Mouse (Mus musculus) hindlimb bud, embryonic 11.5 days (tissue): ENCODE results near the gene Tldc1.

Experiments
- DNase-seq: peaks from one replicate; pipeline ENCODE4 v3.0.0-alpha.2; 2012; ENCODE audit warnings: low read depth, low spot score; ENCODE audit errors: extremely low spot score

The Tldc1 gene

DNA sequence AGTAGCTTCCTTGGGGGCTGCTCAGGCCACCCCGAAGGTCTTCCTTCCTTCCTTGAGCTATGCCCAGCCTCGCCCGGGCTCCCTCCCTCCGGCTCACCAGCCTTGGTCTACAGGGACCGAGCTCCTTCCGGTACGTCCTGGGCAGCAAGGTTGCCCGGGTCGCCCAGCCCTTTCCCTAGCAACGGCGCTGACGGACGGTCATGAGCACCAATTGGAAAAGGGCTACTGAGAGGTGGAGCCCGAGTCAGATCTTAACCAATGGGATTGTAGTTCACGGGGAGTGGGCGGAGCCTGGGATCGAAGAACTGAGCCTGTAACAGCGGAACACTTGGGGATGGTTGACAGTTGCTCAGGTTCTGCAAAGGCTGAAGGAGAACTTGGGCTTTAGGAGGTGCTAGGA lies at the start of gene Tldc1:
TSS of gene Tldc1 (minus strand) at position 154 of the 400 bp plus-strand sequence.
- peak; percentile 99 for DNase-seq

DNA sequence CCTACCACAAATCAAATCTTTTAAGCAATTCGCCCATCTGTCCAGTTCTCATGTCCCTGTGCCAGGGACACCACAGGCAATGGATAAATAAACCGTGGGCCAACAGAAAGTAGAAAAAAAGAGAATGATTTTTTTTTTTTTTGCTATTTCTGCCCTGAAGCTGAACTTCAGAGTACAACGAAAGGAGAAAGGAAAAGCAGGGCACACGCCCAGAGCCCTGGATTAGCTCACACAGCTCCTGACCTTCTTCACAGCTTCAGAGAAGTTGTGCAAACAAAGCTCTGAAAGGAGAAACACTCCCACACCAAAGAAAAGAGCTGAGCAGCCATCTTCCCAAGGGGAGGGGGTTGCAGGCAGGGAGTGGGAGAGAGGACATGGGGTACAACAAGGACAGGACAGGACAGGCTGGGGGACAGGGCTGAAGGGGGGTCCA lies 49.5 kb upstream of the Tldc1 start:
- DNase-seq: no peak

- DNase-seq: no peak
Measured at GRCm38 (mm10) chr8:119826982-119827381, 48.8 kb upstream of the Tldc1 start.

- no peak for DNase-seq
Measured at GRCm38 (mm10) chr8:119825950-119826730, 47.9 kb upstream of the Tldc1 start.

DNA sequence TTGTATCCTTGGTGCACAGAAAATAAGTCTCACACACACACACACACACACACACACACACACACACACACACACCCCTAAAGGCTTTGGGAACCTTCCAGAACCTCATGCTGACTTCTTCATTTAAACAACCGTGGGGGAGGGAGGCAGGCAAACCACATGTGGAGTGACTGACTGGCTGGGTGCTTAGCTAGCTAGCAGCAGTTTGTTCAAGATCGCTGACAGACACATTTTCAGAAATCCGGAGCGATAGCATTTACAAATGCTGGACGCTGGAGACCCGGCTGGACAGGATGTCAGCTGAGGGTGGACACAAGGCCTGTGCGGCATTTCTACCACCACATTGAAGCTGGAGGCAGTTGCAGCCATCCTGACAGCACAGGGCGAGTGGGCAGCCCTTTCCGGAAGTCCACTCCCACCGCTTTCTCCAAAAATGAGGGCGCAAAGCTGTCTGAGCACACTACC lies 46.6 kb upstream of the Tldc1 start:
- no peak for DNase-seq

- DNase-seq: no peak
Measured at GRCm38 (mm10) chr8:119824100-119824499, 45.9 kb upstream of the Tldc1 start.

GRCm38 (mm10) chr8:119823278-119823677 lies 45.1 kb upstream of the Tldc1 start:
- no peak for DNase-seq

DNA sequence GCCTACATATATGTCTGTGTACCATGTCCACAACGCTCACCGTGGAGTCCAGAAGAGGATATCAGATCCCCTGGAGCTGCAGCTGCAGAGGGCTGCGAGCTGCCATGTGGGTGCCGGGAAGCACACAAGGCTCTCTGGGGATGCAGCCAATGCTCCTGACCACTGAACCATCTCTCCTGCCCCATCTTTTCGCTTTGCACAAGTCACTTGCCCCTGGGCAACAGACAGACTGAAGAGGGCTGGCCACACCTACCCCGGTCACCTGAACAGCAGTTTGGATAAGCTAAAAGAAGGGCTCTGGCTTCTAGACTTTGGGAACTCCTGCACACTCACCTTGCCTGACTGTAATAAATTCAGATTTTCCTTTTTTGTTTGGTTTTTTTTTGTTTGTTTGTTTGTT lies 43.5 kb upstream of the Tldc1 start:
- DNase-seq: no peak

DNA sequence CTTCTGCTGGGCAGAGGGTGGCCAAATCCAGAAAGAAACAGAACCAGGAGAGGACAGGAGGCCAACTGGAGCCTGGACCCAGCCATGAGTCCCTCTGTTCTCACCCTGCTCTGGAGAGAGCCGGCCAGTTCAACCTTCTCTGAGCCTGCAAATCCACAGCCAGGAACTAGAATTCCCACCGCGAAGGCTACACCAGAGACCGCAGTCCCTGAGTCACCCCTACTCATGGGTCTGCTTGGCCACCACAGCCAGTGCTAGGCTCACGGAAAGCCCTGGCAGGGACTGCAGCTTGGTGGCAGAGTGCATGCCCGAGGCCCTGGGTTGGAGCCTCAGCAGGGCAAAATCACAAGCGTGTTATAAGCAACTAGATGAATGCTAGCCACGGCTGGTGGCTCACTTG lies 41.8 kb upstream of the Tldc1 start:
- DNase-seq: no peak

DNA sequence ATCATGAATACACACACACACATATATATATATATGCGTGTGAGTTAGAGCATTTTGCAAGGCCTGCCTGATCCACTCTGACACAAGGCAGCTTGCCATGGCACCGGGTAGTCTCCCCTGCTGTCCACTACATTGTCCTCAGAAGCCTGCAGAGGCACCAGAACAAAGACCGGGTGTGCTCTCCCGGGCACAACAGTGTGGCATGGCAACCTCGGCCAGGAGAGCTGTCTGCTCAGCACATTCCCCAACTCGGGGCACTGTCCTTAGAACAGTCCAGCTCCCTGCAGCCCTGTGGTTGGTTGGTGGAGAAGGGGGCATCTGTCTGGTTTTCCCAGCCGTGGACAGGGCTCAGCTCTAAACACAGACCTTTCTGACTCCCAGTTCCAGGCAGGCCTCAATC lies 41.1 kb upstream of the Tldc1 start:
- no peak for DNase-seq

DNA sequence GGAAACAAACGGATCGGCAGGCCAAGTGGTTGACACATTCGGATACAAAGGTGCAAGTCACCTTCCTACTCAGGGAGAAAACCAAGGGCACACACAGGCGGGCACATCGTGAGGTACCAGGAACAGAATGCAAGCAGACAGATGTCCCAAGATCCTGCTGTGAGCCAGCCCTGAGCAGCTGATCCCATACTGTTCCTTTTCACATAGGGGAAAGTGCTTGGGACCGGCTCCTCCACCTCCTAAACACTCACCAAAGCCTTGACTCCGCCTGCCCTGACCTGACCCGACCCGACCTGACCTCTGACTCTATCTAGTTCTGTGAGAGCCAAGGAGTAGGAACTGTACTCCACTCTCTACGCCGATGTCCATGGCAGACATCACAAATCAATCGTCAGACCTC lies 39.2 kb upstream of the Tldc1 start:
- DNase-seq: no peak

DNA sequence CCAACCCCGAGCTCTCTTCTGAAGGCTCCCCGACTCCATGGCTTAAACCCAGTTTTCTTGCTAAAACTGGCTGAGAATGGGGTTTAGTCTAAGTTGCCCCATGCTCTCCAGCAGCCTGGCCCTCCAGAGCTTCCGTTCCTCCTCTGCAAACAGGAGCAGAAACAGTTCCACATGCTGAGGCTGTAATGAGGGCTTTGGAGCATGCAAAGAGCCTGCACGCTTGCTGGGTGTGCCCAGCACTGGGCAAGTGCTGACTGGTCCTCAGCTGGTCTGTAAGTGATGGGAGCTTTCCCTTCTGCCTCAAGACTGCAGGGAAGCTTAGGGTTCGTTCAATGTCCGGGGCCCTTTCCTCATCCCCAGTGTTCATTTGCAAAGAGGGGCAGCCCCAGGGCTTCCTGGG lies 38.0 kb upstream of the Tldc1 start:
- no peak for DNase-seq

DNA sequence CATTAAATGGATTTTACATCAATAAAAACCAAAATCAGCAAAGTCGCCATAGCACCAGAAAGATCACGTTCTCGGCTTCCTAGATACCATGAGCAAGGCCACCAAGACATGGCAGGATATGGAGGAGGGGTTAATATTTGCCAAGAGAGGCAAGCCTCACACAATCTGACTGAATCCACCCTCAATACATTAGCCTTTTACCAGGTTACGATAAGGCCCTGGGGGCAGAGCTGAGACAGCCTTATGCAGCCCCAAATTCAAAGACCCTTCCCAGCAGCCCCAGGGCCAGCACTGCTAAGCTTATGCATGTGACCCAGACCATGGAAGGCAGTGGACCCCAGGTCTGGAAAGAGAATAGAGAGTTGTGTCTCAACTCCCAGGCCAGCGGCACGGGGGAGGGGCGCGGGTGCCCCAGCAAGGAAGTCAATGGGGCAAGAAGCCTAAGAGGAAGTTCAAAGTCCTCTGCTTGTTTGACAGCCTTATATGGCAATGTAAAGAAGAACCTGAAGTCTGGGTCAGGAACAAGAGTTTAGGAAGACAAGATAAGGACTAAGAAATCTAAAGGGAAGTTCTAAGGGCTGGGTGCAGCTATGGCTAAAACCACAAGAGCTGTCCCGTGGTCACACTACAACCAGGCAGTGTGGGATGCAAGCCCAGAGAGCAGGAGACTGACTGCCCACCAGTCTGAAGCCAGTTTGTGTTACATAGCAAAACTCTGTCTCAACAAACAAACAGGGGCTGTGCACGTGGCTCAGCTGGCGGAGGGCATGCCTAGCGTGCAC lies 34.6 kb upstream of the Tldc1 start:
- DNase-seq: no peak

GRCm38 (mm10) chr8:119811925-119812324 lies 33.7 kb upstream of the Tldc1 start:
- no peak for DNase-seq

GRCm38 (mm10) chr8:119810953-119811499 lies 32.8 kb upstream of the Tldc1 start:
- DNase-seq: no peak

- DNase-seq: no peak
Measured at GRCm38 (mm10) chr8:119810127-119810868, 32.1 kb upstream of the Tldc1 start.

GRCm38 (mm10) chr8:119809620-119810019 lies 31.4 kb upstream of the Tldc1 start:
- DNase-seq: no peak

DNA sequence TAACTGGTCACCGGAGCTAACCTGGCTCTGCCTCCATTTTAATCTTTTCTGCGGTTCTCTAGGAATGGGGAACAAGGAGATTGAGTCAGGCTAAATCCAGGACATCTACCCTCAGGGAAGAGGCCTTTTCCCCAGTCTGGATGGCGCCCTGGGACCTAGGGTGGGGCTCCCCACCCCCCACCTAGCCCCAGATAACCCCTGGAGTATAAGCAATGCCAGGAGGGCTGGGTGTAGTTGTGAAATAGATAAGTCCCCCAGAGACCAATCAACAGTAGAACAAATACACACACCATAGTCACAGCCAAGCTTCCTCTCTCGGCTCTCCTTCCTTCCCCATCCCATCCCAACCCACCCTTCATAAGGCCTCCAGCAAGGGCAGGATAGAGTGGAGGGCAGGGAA lies 29.5 kb upstream of the Tldc1 start:
- DNase-seq: no peak

DNA sequence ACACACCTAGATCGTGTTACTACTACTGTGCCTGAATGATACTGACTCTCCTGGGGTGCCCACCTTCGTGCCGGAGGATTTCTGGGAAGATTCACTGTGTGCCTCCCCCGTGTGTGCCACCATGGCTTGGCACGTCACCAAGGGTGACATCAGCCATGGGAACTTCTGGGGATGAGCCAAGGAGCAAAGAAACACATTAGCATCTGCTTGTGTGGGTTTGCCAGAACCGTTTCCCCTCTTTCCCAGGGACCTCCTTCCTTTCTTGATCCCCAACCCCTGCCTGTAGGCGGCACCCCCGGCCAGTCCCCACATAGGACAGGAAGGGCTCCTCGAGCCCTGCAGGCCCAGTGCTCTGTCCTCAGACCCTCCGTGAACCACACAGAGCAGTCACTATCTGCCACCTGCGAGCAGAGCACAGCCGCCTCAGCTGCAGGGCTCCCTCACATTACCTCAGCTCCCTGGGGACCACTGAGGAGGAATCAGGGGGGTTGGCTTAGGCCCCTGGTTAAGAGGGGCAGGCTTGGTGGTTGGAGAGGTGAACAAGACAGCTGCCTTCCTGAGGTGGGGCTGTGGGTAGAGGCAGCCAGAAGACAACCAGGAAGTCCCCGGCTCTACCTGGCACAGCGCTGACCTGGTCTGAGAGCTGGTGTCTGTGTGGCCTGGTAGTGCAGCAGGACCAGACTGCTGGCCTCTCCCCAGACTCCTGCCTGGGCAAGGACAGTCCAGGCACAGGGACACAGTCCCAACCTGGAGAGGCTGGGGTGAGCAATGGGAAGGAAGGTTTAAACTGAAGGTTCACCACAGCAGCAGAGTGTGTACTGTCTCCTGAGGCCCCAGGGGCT lies 28.4 kb upstream of the Tldc1 start:
- no peak for DNase-seq

GRCm38 (mm10) chr8:119805275-119805674 lies 27.1 kb upstream of the Tldc1 start:
- no peak for DNase-seq
